9 mouse cellular contexts compared by ENCODE assay signal in the genomic region with DNA sequence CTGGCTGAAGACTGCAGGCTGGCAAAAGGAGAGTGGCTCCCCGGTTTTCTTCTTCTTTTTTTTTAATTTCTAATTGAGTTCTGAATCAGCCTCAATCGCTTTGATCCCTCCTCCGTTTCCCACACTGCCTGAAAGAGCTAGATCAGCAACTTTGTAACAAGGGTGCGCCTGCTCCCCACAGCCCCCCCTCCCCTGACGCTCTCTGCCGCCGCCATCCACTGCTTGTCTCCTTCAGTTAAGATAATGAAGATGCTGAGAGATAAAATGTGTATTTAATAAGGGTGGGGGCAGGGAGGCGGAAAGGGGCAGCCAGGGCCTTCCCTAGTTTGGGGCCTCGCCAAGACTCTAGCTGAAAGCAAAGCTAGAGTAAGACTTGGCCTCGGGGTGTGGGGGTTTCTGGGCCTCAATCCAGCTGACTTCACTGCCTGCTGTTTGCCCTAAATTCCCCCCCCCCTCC. TPM values are rescaled to one million over a fixed set of nuclear protein-coding genes. Genes with fewer than 3 reads are reported as not detected.
DNase-seq lines count a peak whose midpoint lies in the region; ATAC-seq lines count a peak whose summit lies in the region.
"Had no signal": no experiment of that assay in that cellular context is flagged by ENCODE, and none has a peak within 500 bp of the region (broad histone marks: within the 10 kb centered on the region; RNA-seq: fewer than 3 reads in every experiment).

No protein-coding gene starts in this region.

- H3K4me1 ChIP-seq in forebrain, embryonic 10.5 days = peaks cover 84% of the 10 kb centered on the region
- H3K4me1 ChIP-seq in intestine, embryonic 15.5 days (replicated peaks) = peaks cover 75% of the 10 kb centered on the region

- peaks cover 42% of the 10 kb centered on the region for H3K27me3 ChIP-seq in forebrain, embryonic 10.5 days (ENCODE audit: poor library complexity, severe bottlenecking)
- H3K27me3 ChIP-seq in intestine, embryonic 15.5 days (replicated peaks) = no peaks in the 10 kb centered on the region
- H3K27me3 ChIP-seq: Patski had no signal

- WGBS in forebrain, embryonic 10.5 days = 4% methylated on average over 10 of the region's 10 CpGs
- WGBS in intestine, embryonic 15.5 days = 10% methylated on average over 10 of the region's 10 CpGs

- peak overlapping the region; percentile 40 for H3K4me2 ChIP-seq in intestine, embryonic 15.5 days (replicated peaks)

- peak; percentile 19 for ATAC-seq in intestine, embryonic 15.5 days
- ATAC-seq: Patski had no signal

- H3K36me3 ChIP-seq in forebrain, embryonic 10.5 days (replicated peaks) = peaks cover 40% of the 10 kb centered on the region
- H3K36me3 ChIP-seq in intestine, embryonic 15.5 days = no peaks in the 10 kb centered on the region

- peak; percentile 49 to 70 for DNase-seq in cerebellum, postnatal 14 days
- DNase-seq in cerebellum, adult 9-11 months = no peak
- DNase-seq in CD4-positive, CD25-positive, alpha-beta regulatory T cell, adult 2 months (ENCODE audit: low read depth, low spot score) = peak; percentile 63
- DNase-seq in forebrain, embryonic 10.5 days (ENCODE audit: extremely low spot score, low spot score) = peak; percentile 57
- DNase-seq in lung, postnatal 4 days = peak; percentile 78 to 90
- no peak for DNase-seq in layer of hippocampus, adult 8-10 months (ENCODE audit: low spot score in 2 of 2)
- no peak for DNase-seq in layer of hippocampus, adult 11-12 months (ENCODE audit: low spot score)

- peak overlapping the region; percentile 82 for H3K27ac ChIP-seq in forebrain, embryonic 10.5 days
- peak overlapping the region; percentile 93 for H3K27ac ChIP-seq in intestine, embryonic 15.5 days

- no peak overlapping the region for H3K9ac ChIP-seq in intestine, embryonic 15.5 days

- no peaks in the 10 kb centered on the region for H3K9me3 ChIP-seq in forebrain, embryonic 10.5 days
- H3K9me3 ChIP-seq in intestine, embryonic 15.5 days = no peaks in the 10 kb centered on the region

- peak overlapping the region; percentile 33 for H3K4me3 ChIP-seq in forebrain, embryonic 10.5 days
- H3K4me3 ChIP-seq in intestine, embryonic 15.5 days (replicated peaks) = no peak overlapping the region

RNA-seq across cellular contexts. Expression of a gene that starts 2.3 kb away (rescaled TPM):
- 16.9 and 19.3 TPM in 2 replicates for polyA plus RNA-seq in forebrain, embryonic 10.5 days (2016; fragmentation: Nextera tagmentation; extraction: Ambion mirVana)
- polyA plus RNA-seq in intestine, embryonic 15.5 days (2015; fragmentation: Nextera tagmentation; extraction: Ambion mirVana) = 30.7 and 31.5 TPM in 2 replicates
- 10 to 100 TPM; 17.3 to 20.2 (median 19.4) TPM for total RNA-seq in layer of hippocampus, adult 8-10 months (2022)

RNA-seq across cellular contexts. Expression of a gene that starts 17.7 kb away (rescaled TPM):
- polyA plus RNA-seq in forebrain, embryonic 10.5 days (2016; fragmentation: Nextera tagmentation; extraction: Ambion mirVana) = 68.7 and 75.8 TPM in 2 replicates
- 24.0 and 26.7 TPM in 2 replicates for polyA plus RNA-seq in intestine, embryonic 15.5 days (2015; fragmentation: Nextera tagmentation; extraction: Ambion mirVana)
- total RNA-seq in layer of hippocampus, adult 8-10 months (2022) = 1 to 10 TPM in 1 of 4 experiments, under 1 TPM in 3; 0.36 to 1.2 (median 0.44) TPM

RNA-seq across cellular contexts. Expression of a gene that starts 57.5 kb away (rescaled TPM):
- 0.20 and 0.24 TPM in 2 replicates for polyA plus RNA-seq in forebrain, embryonic 10.5 days (2016; fragmentation: Nextera tagmentation; extraction: Ambion mirVana)
- polyA plus RNA-seq in intestine, embryonic 15.5 days (2015; fragmentation: Nextera tagmentation; extraction: Ambion mirVana) = 0.20 and 0.35 TPM in 2 replicates
- total RNA-seq in layer of hippocampus, adult 8-10 months (2022) = 1 to 10 TPM in 2 of 4 experiments, not detected in 2; 1.4 to 1.6 TPM

Comparison
In these comparisons a context has a peak if more than half of its experiments do, and no peak if none do; other contexts are left out.
1. DNase-seq: peak in cerebellum, postnatal 14 days (2 of 2), CD4-positive, CD25-positive, alpha-beta regulatory T cell, adult 2 months (single experiment), forebrain, embryonic 10.5 days (single experiment) and lung, postnatal 4 days (2 of 2); none in cerebellum, adult 9-11 months (single experiment), layer of hippocampus, adult 8-10 months (0 of 2) and layer of hippocampus, adult 11-12 months (single experiment).